Mouse (Mus musculus) WW6 (cell line): ENCODE results near the gene Soga1.

ENCODE experiments used
- DNase-seq: peaks from one replicate; pipeline ENCODE4 v3.0.0-alpha.2; 2013; ENCODE audit warnings: low read depth, low spot score

Gene Soga1

GRCm38 (mm10) chr2:157037303-157037702, 41.8 kb downstream of the Soga1 start:
- DNase-seq = no peak

GRCm38 (mm10) chr2:157036400-157036799, 42.7 kb downstream of the Soga1 start:
- no peak for DNase-seq

- no peak for DNase-seq
These were observed 43.7 kb downstream of the Soga1 start for GRCm38 (mm10) chr2:157035371-157035770.

GRCm38 (mm10) chr2:157030804-157031203, 48.2 kb downstream of the Soga1 start:
- peak; percentile 79 for DNase-seq

- DNase-seq = no peak
These were observed 50.8 kb downstream of the Soga1 start for GRCm38 (mm10) chr2:157028261-157028660.

GRCm38 (mm10) chr2:157027106-157028008, 51.7 kb downstream of the Soga1 start:
- no peak for DNase-seq

- no peak for DNase-seq
These were observed 57.9 kb downstream of the Soga1 start for GRCm38 (mm10) chr2:157021156-157021555.

- no peak for DNase-seq
These were observed 59.8 kb downstream of the Soga1 start for GRCm38 (mm10) chr2:157019228-157019627.

- no peak for DNase-seq
These were observed 62.4 kb downstream of the Soga1 start for GRCm38 (mm10) chr2:157016529-157017270.

- no peak for DNase-seq
These were observed 66.7 kb downstream of the Soga1 start for GRCm38 (mm10) chr2:157012341-157012740.

- DNase-seq = no peak
These were observed 68.3 kb downstream of the Soga1 start for GRCm38 (mm10) chr2:157010634-157011310.

- no peak for DNase-seq
These were observed 68.9 kb downstream of the Soga1 start for GRCm38 (mm10) chr2:157010121-157010520.

- DNase-seq = no peak
These were observed 70.5 kb downstream of the Soga1 start for GRCm38 (mm10) chr2:157008509-157008908.

GRCm38 (mm10) chr2:157007234-157007596, 71.8 kb downstream of the Soga1 start:
- no peak for DNase-seq

- DNase-seq = peak; percentile 72
These were observed 72.4 kb downstream of the Soga1 start, which contains the start of gene Dsn1 for GRCm38 (mm10) chr2:157006511-157007233. Gene Dsn1, minus strand, starts transcription at chr2:157007154.

GRCm38 (mm10) chr2:157002321-157002720, 76.7 kb downstream of the Soga1 start:
- DNase-seq = no peak

GRCm38 (mm10) chr2:156998263-156998662, 80.8 kb downstream of the Soga1 start:
- DNase-seq = no peak

GRCm38 (mm10) chr2:156996576-156996975, 82.5 kb downstream of the Soga1 start:
- DNase-seq = no peak

- peak; percentile 97 for DNase-seq
These were observed 87.4 kb downstream of the Soga1 start, which contains the start of gene Ndrg3 for GRCm38 (mm10) chr2:156991470-156992319. Gene Ndrg3, minus strand, starts transcription at chr2:156992056.

- no peak for DNase-seq
These were observed 88.2 kb downstream of the Soga1 start for GRCm38 (mm10) chr2:156990727-156991431.
